Mouse (Mus musculus): ENCODE results near the gene Ccdc114.

- TF ChIP-seq CTCF (IDR thresholded peaks at IDR 0.05) (no peak), EP300 (IDR thresholded peaks at IDR 0.05) (no peak)
Measured at GRCm38 (mm10) chr7:45988344-45988743, 64.5 kb downstream of the Ccdc114 start.

Measured in lung, postnatal 0 days (tissue).